In the genomic region with DNA sequence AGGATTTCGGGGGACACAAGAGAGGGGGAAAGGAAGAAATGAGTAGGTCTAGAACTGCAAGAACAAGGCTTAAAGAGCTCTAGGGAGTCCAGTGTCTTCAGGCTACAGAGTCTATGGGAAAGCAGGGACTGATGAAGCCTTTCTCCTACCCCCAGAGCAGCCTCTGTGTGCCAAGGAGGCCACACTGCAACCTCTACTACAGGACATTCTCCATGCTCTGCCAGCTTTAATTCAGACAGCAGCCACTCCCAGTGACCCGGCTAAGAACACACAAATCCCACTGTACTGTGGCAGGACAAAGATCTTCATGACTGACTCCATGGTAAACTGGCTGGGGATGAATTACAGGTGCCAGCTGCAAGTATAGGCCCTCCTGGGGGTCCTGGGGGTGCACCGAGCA, we compare ENCODE assay signal across 17 mouse cellular contexts. TPM values are rescaled to one million over a fixed set of nuclear protein-coding genes. Genes with fewer than 3 reads are reported as not detected.
"Had no signal": no experiment of that assay in that cellular context is flagged by ENCODE, and none has a peak within 500 bp of the region (broad histone marks: within the 10 kb centered on the region; RNA-seq: fewer than 3 reads in every experiment).

No protein-coding gene starts in this region.

- DNase-seq: retina, postnatal 1 day; right cerebral cortex, adult 18-20 months; right cerebral cortex, postnatal 14 days; right cerebral cortex, postnatal 25 days; right cerebral cortex, postnatal 4 days; spleen, adult 18-20 months; thymus, adult 18-20 months; thymus, adult 2 months; thymus, postnatal 14 days; thymus, postnatal 25 days; thymus, postnatal 36 days; thymus, postnatal 4 days had no signal

- H3K27me3 ChIP-seq: neural tube, embryonic 13.5 days; neural tube, embryonic 15.5 days; stomach, embryonic 15.5 days had no signal

- H3K9ac ChIP-seq: neural tube, embryonic 13.5 days; neural tube, embryonic 15.5 days; stomach, embryonic 15.5 days had no signal

- H3K4me2 ChIP-seq: neural tube, embryonic 13.5 days; neural tube, embryonic 15.5 days; stomach, embryonic 15.5 days had no signal

- H3K27ac ChIP-seq: neural tube, embryonic 13.5 days; neural tube, embryonic 15.5 days; stomach, embryonic 15.5 days; stomach, postnatal 0 days had no signal

- H3K4me3 ChIP-seq: neural tube, embryonic 13.5 days; neural tube, embryonic 15.5 days; stomach, embryonic 15.5 days had no signal

- H3K4me1 ChIP-seq: neural tube, embryonic 13.5 days; neural tube, embryonic 15.5 days; stomach, embryonic 15.5 days had no signal

- H3K9me3 ChIP-seq: neural tube, embryonic 13.5 days; neural tube, embryonic 15.5 days; stomach, embryonic 15.5 days had no signal

RNA-seq across cellular contexts. Expression of a gene that starts 50.5 kb away (rescaled TPM):
- total RNA-seq: neutrophil, adult 5-6 weeks had no signal
